Mouse (Mus musculus): Measurements from ENCODE around the gene Rps18. TPM values are rescaled to one million over a fixed set of nuclear protein-coding genes. Genes with fewer than 3 reads are reported as not detected.

The Rps18 gene
- polyA plus RNA-seq, 1 experiment = not detected

GRCm38 (mm10) chr17:33972691-33973090 is 16.9 kb upstream of the Rps18 start:
- Histone ChIP-seq H3K27ac (ENCODE audit: insufficient read depth, low read depth, low read length) (no peak overlapping the region), H3K4me1 (ENCODE audit: control insufficient read depth, insufficient read depth, low read length) (peaks cover 2% of the 10 kb centered on the region), H3K4me3 (ENCODE audit: insufficient read depth, low read depth, low read length) (no peak overlapping the region)
- WGBS = 16% methylated on average over 1 of the region's 1 CpGs
- TF ChIP-seq POLR2A (IDR thresholded peaks at IDR 0.05; ENCODE audit: insufficient read depth, low read depth, low read length) = no peak
- TF ChIP-seq CTCF (IDR thresholded peaks at IDR 0.05; ENCODE audit: insufficient read depth, low read depth, low read length) = no peak

DNA sequence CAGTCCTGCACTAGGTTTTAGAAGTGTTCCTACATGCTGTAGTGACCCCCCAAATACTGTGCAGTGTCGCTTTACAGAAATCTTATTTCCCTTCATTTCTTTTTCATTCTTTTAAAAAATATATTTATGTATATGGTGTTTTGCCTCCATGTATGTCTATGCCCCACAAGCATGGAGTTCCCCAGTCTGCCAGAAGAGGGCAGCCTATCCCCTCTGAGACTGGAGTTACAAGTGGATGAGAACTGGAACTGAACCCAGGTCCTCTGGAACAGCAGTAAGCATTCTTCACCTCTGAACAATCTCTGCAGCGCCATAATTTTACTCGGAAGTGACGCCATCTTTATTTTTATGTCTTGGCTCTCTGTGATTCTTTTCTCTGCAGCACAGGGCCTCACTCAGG is 13.6 kb upstream of the Rps18 start:
- 73% methylated on average over 4 of the region's 4 CpGs for WGBS
- Histone ChIP-seq H3K27ac (ENCODE audit: insufficient read depth, low read depth, low read length) (no peak overlapping the region), H3K4me1 (ENCODE audit: control insufficient read depth, insufficient read depth, low read length) (no peaks in the 10 kb centered on the region), H3K4me3 (ENCODE audit: insufficient read depth, low read depth, low read length) (no peak overlapping the region)
- TF ChIP-seq POLR2A (IDR thresholded peaks at IDR 0.05; ENCODE audit: insufficient read depth, low read depth, low read length) (no peak), CTCF (IDR thresholded peaks at IDR 0.05; ENCODE audit: insufficient read depth, low read depth, low read length) (no peak)

DNA sequence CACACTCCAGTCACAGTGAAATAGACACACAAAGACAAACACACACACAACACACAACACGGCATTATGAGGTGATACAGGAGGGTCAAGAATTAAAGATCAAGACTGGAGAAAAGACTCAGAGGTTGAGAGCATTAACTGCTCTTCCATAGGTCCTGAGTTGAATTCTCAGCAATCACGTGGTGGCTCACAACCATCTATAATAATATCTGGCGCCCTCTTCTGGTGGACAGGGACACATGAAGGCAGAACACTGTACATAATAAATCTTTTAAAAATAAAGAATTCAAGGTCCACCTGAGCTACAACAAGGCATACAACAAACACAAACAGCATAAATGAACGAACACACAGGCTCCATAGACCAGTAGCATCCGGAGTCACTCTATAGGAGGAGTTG is 13.1 kb upstream of the Rps18 start:
- WGBS = 32% methylated on average over 5 of the region's 5 CpGs
- Histone ChIP-seq H3K27ac (ENCODE audit: insufficient read depth, low read depth, low read length) (no peak overlapping the region), H3K4me3 (ENCODE audit: insufficient read depth, low read depth, low read length) (no peak overlapping the region), H3K4me1 (ENCODE audit: control insufficient read depth, insufficient read depth, low read length) (no peaks in the 10 kb centered on the region)
- no peak for TF ChIP-seq CTCF (IDR thresholded peaks at IDR 0.05; ENCODE audit: insufficient read depth, low read depth, low read length)
- no peak for TF ChIP-seq POLR2A (IDR thresholded peaks at IDR 0.05; ENCODE audit: insufficient read depth, low read depth, low read length)

DNA sequence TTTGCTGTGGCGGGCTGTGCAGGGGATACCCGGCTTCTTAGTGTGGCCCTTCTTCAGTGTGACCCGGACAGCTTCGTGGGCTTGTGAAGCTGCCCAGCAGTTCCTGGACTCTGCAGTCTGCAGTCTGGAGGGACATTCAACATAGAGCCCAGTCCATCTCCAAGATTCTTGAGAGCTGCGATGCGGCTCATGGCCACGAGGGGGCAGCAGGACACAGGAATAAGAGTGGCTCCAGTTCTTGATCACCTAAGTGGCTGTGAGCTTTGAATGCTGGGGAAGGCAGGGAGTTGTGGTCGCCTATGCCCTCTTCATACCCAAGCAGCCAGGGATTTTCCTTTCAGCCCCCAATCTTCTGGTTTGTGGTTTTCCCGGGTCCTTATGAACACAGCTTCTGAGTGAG is 12.7 kb upstream of the Rps18 start:
- 4% methylated on average over 9 of the region's 9 CpGs for WGBS
- Histone ChIP-seq H3K27ac (ENCODE audit: insufficient read depth, low read depth, low read length) (no peak overlapping the region), H3K4me1 (ENCODE audit: control insufficient read depth, insufficient read depth, low read length) (no peaks in the 10 kb centered on the region), H3K4me3 (ENCODE audit: insufficient read depth, low read depth, low read length) (no peak overlapping the region)
- peak; percentile 72 for TF ChIP-seq CTCF (IDR thresholded peaks at IDR 0.05; ENCODE audit: insufficient read depth, low read depth, low read length)
- no peak for TF ChIP-seq POLR2A (IDR thresholded peaks at IDR 0.05; ENCODE audit: insufficient read depth, low read depth, low read length)

DNA sequence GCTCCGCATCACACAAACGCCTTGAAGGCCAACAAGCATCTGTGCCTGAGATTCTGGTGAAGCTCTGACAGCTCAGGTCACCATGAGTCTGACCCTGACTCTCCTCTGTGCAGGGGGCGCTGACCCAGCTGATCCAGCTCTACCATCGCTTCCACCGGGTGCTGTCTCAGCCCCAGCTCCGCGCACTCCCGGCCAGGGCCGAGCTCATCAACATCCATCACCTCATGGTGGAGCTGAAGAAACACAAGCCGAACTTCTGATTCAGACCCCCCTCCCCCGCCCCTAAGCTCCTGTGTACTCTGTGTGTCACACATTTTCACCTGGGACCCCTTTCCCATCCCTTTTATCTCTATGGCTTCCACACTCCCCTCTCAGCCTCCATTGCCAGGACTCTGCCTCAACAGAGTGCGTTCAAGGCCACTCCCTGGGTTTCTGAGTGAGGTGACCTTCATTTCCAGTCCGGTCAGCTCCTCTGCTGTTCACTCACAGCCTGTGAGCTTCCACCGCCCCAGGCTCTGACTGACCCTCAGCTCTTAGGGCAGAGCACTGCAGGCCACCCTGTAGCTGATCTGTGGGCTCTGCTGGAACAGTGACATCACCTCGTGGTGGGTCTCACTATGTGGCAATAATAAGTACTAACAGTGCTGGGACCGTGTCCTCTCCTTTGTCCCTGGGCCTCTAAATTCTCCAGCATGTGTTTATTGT is 10.2 kb upstream of the Rps18 start:
- no peak for TF ChIP-seq CTCF (IDR thresholded peaks at IDR 0.05; ENCODE audit: insufficient read depth, low read depth, low read length)
- no peak for TF ChIP-seq POLR2A (IDR thresholded peaks at IDR 0.05; ENCODE audit: insufficient read depth, low read depth, low read length)
- H3K27ac ChIP-seq (ENCODE audit: insufficient read depth, low read depth, low read length) = no peak overlapping the region
- H3K4me3 ChIP-seq (ENCODE audit: insufficient read depth, low read depth, low read length) = no peak overlapping the region
- no peaks in the 10 kb centered on the region for H3K4me1 ChIP-seq (ENCODE audit: control insufficient read depth, insufficient read depth, low read length)
- WGBS = 90% methylated on average over 16 of the region's 16 CpGs

DNA sequence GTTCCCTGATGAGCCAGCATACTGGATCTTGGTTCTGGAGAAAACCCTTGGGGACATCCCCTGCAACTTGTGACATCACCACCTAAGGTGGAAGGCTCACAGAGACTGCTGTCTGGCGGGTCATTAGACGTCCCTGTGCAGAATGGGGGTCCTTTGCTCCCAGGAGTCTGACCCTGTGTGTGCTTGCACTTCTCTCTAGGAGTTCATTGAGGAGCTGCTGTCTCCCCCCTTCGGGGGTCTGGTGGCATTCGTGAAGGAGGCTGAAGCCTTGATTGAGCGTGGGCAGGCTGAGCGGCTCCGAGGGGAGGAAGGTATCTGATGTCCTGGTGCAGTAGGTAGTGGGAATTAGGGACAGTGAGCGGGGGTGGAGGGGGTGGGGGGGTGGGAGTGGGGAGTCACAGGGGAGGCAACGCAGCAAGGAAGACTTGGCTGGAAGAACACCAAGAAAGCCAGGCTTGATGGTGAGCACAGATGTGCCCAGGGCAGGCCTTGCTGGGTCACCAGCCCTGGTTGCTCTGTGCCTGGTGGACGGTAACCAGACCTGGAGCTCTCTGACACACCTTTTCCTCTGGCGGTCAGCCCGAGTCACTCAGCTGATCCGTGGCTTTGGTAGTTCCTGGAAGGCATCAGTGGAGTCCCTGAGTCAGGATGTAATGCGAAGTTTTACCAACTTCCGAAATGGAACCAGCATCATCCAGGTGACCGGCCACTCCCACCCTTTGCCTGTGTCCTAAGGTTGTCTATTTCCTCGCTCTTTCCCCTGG is 9.5 kb upstream of the Rps18 start:
- Histone ChIP-seq H3K27ac (ENCODE audit: insufficient read depth, low read depth, low read length) (no peak overlapping the region), H3K4me1 (ENCODE audit: control insufficient read depth, insufficient read depth, low read length) (no peaks in the 10 kb centered on the region), H3K4me3 (ENCODE audit: insufficient read depth, low read depth, low read length) (no peak overlapping the region)
- WGBS = 87% methylated on average over 17 of the region's 17 CpGs
- TF ChIP-seq POLR2A (IDR thresholded peaks at IDR 0.05; ENCODE audit: insufficient read depth, low read depth, low read length) (no peak), CTCF (IDR thresholded peaks at IDR 0.05; ENCODE audit: insufficient read depth, low read depth, low read length) (no peak)

DNA sequence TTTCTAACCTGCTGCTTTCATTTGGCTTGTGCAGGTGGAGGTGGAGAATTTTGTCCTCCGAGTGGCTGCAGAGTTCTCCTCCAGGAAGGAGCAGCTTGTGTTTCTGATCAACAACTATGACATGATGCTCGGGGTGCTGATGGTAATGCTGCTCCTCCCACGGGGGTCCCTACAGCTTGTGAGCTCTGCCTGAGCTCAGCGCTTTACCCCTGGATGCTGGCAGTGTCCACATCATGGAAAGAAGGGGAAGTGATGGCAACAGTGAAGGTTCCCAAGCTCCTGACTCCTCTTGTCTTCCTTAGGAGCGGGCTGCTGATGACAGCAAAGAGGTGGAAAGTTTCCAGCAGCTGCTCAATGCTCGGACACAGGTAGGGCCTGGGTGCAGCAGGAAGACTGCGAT is 7.1 kb upstream of the Rps18 start:
- peaks cover under 1% of the 10 kb centered on the region; the same call in 1 of the 2 replicates for H3K4me1 ChIP-seq (ENCODE audit: control insufficient read depth, insufficient read depth, low read length)
- WGBS = 96% methylated on average over 7 of the region's 7 CpGs
- TF ChIP-seq CTCF (IDR thresholded peaks at IDR 0.05; ENCODE audit: insufficient read depth, low read depth, low read length) = no peak
- no peak for TF ChIP-seq POLR2A (IDR thresholded peaks at IDR 0.05; ENCODE audit: insufficient read depth, low read depth, low read length)

DNA sequence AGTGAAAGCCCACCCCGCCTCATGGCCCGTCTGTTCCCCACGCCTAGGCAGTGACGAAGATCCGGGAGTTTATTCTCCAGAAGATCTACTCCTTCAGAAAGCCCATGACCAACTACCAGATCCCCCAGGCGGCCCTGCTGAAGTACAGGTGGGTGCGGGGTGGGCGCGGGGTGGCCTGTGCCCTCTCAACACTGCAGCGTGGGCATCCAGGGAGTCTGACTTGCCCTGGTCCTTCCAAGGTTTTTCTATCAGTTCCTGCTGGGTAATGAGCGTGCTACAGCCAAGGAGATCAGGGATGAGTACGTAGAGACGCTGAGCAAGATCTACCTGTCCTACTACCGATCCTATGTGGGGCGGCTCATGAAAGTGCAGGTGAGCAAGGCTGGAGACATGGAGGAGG is 4.1 kb upstream of the Rps18 start:
- no peak overlapping the region for H3K27ac ChIP-seq (ENCODE audit: insufficient read depth, low read depth, low read length)
- TF ChIP-seq CTCF (IDR thresholded peaks at IDR 0.05; ENCODE audit: insufficient read depth, low read depth, low read length) = no peak
- TF ChIP-seq POLR2A (IDR thresholded peaks at IDR 0.05; ENCODE audit: insufficient read depth, low read depth, low read length) = no peak
- peaks cover 4% of the 10 kb centered on the region for H3K4me1 ChIP-seq (ENCODE audit: control insufficient read depth, insufficient read depth, low read length)
- 93% methylated on average over 15 of the region's 15 CpGs for WGBS
- H3K4me3 ChIP-seq (ENCODE audit: insufficient read depth, low read depth, low read length) = no peak overlapping the region

More for the DNA sequence above, 7.1 kb upstream of the Rps18 start:
- Histone ChIP-seq H3K4me3 (ENCODE audit: insufficient read depth, low read depth, low read length) (no peak overlapping the region), H3K27ac (ENCODE audit: insufficient read depth, low read depth, low read length) (no peak overlapping the region)

GRCm38 (mm10) chr17:33959135-33959534 is 3.3 kb upstream of the Rps18 start:
- Histone ChIP-seq H3K4me1 (ENCODE audit: control insufficient read depth, insufficient read depth, low read length) (peaks cover 11% of the 10 kb centered on the region), H3K27ac (ENCODE audit: insufficient read depth, low read depth, low read length) (no peak overlapping the region)
- no peak for TF ChIP-seq POLR2A (IDR thresholded peaks at IDR 0.05; ENCODE audit: insufficient read depth, low read depth, low read length)
- TF ChIP-seq CTCF (IDR thresholded peaks at IDR 0.05; ENCODE audit: insufficient read depth, low read depth, low read length) = no peak

More at GRCm38 (mm10) chr17:33959135-33959534, 3.3 kb upstream of the Rps18 start:
- no peak overlapping the region for H3K4me3 ChIP-seq (ENCODE audit: insufficient read depth, low read depth, low read length)
- 94% methylated on average over 13 of the region's 13 CpGs for WGBS
